Mouse (Mus musculus) embryonic stem cell, embryonic (primary cell): ENCODE results near the gene Tubb4b.

Experiments used
- CTCF ChIA-PET, 4 experiments: fragments of 300-600 bp in 2 of 4; fragments of 350-600 bp in 2 of 4; sonication (Branson Sonifier 250); formaldehyde crosslinking; loops; one replicate each; lab custom pipeline; 2022; ENCODE audit warnings: inconsistent platforms in 2 of 4; lab: Charles Lee
- POLR2A ChIA-PET, 4 experiments: fragments of 300-600 bp in 2 of 4; fragments of 350-600 bp in 2 of 4; sonication (Branson Sonifier 250); formaldehyde crosslinking; loops; one replicate each; lab custom pipeline; 2022; ENCODE audit warnings: antibody characterized with exemption in 4 of 4, inconsistent platforms in 1 of 4; lab: Charles Lee

The Tubb4b gene

DNA sequence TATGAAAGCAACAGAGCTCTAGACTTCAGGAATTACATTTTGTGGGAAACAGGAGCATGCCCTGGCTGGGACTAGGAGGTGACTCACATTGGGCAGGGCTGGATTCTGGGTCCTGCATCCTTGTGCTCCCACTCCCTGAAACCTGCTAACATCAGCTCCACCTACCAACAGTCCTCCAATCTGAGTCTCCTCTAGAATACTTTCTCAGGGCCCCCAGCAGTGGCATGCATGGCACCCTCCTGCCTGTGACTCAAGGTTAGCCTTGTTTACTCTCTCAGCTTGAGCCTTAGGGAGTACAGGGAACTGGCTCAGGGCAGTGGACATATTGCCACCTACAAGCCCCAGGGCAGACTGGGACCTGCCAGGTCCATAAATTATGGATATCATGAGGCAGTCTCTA is 13.6 kb upstream of the Tubb4b start:
- ChIA-PET CTCF (interaction anchor here in 2 of 4 experiments (1.3 to 2.7 kb wide), 2 partner anchors 10 kb away, joined by 5 to 22 read pairs; no protein-coding TSS in a partner anchor), POLR2A (interaction anchor here in 3 of 4 experiments (0.5 to 75.9 kb wide), 6 partner anchors 1 to 45 kb away, joined by 3 to 2347 read pairs (median 1600); partner anchors contain the start of genes AL732309.1 (in 2 of the 3), Anapc2 (in 2 of the 3), Cysrt1 (in 2 of the 3) and Fam166a (in 2 of the 3))

DNA sequence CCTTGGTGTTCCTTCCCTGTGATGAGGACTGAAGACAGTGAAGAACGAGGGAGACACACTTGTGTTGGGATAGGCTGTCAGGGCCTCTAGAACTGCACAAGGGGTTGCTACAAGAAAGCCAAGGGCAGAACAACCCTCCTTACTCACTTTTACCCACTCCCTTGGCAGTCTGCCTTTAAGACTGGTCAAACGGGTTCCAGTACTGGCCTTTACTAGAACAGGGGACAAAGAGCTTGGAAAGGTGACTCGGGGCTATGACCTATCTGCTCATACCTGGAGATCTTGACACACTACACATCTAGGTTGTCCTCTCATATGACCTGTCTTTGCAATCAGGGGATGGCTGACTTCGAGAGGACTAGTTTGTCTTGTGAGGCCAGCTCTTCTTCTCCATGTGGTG is 13.0 kb upstream of the Tubb4b start:
- ChIA-PET POLR2A (interaction anchor here in 3 of 4 experiments (0.5 to 75.9 kb wide), 8 partner anchors 2 to 57 kb away, joined by 3 to 2347 read pairs (median 804); partner anchors contain the start of genes AL732309.1 (in 2 of the 3), Anapc2 (in 2 of the 3), Cysrt1 (in 2 of the 3) and Fam166a (in 2 of the 3)), CTCF (interaction anchor here in 2 of 4 experiments (1.3 to 2.7 kb wide), 4 partner anchors 9 to 25 kb away, joined by 5 to 22 read pairs (median 6); partner anchors contain the start of gene Tprn (in 1 of the 2))

DNA sequence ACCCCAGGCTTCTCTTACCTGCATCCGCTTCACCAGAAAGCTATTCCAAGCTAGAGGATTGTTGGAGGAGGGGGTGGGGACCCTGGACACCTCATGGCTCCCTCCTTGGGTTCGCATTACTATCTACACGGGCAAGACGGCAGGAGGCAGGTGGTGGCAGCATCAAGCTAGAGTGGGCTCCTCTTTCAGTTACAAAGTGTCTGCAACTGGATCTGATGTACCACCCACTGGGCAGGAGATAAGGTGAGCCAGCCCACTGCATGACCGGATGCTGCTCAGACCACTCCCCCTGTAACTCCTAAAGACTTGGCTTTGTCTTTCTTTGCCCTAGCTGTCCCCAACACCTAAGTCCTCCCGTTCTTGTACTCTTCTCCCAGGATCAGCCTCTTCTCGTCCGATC is 12.1 kb upstream of the Tubb4b start, which contains the start of gene Rnf224:
Gene Rnf224, minus strand, starts transcription at position 174 of the 400 bp plus-strand sequence.
- ChIA-PET CTCF (interaction anchor here in 2 of 4 experiments (0.5 to 2.7 kb wide), 4 partner anchors 8 to 42 kb away, joined by 3 to 22 read pairs (median 6); partner anchors contain the start of gene Tprn (in 1 of the 2)), POLR2A (interaction anchor here in 3 of 4 experiments (0.7 to 75.9 kb wide), 9 partner anchors 3 to 288 kb away, joined by 3 to 2347 read pairs (median 5); partner anchors contain the start of genes Tubb4b (in 3 of the 3), AL732309.1 (in 2 of the 3), Anapc2 (in 2 of the 3) and Cysrt1 (in 2 of the 3))

DNA sequence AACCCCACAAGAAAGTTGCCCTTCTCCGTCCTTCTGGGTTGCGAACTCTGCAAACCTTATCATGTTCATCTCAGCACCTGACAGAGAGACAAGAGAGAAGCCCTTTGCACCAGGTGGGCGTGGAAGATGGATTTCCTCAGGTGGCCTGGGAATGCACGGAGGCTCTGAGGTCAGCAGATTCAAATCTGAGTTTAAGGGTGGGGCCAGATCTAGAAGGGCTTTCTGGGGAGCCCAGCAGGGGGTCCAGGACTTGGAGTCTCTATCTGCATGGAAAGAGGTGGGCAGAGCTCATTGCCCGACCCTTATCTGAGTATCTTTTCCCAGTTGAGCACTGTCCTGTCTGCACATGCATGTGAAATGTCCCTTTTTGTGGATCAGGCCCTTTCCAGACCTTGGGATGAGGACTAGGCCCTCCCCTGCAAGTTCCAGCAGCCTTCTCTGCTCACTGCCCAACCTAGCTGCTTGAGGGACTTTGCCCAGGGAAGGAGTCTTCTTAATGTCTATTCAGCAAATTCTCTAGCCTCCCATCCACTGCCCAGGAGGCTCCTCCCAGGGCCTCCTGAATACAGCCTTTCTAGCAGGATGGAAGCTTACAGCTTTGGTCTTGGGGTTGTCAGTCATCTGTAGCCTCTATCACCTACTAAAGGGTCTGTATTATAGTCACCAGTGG is 10.2 kb upstream of the Tubb4b start:
- CTCF ChIA-PET, result interaction anchor here in 1 of 4 experiments (1.3 kb wide), 1 partner anchor 14 kb away, joined by 4 read pairs; no protein-coding TSS in a partner anchor
- POLR2A ChIA-PET, result interaction anchor here in 3 of 4 experiments (0.6 to 75.9 kb wide), 7 partner anchors 4 to 24 kb away, joined by 3 to 2347 read pairs (median 1600); partner anchors contain the start of genes Tubb4b (in 3 of the 3), AL732309.1 (in 2 of the 3), Anapc2 (in 2 of the 3) and Cysrt1 (in 2 of the 3)

DNA sequence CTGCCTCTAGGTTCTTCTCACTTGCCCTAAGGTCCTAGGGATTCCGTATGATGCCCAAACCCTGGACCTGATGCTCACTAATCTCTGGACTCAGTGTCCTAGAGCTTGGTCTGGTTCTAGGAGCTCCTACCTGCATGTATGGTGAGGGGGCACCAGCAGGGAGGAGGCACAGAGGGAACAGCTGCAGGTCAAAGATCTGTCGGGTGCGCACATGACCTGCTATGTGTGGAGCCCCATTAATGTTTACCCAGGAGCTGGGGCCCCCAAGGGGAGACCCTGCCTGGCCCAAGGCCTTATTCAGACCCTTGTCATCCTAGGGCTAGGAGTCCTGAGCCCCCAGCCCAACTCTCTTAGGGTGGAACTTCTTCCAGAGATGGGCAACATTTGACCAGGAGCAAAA is 9.5 kb upstream of the Tubb4b start, which contains the start of gene Slc34a3:
Gene Slc34a3, minus strand, starts transcription at position 315 of the 400 bp plus-strand sequence.
- POLR2A ChIA-PET, result interaction anchor here in 3 of 4 experiments (0.7 to 75.9 kb wide), 7 partner anchors 5 to 40 kb away, joined by 3 to 2347 read pairs (median 1600); partner anchors contain the start of genes Tubb4b (in 3 of the 3), AL732309.1 (in 2 of the 3), Anapc2 (in 2 of the 3) and Cysrt1 (in 2 of the 3)

DNA sequence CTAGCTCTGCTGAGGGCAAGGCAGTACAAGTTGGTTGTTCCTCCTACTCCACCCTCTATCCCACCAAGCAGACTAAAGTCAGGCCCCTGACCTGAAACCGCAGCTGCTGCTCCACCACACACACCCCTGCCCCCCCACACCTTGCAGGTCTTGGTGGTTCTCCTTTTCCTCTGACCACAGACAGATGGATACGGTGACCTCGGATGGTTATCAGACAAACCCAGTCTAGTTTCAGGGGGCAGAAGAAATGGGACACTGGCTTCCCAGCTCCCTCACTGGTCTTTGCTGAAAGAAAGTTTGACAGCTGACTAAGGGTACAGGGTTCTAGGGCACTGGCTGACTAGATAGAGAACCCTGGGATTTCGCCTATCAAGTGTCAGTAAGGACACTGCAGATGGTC is 8.9 kb upstream of the Tubb4b start:
- ChIA-PET POLR2A (interaction anchor here in 3 of 4 experiments (0.7 to 75.9 kb wide), 7 partner anchors 6 to 160 kb away, joined by 4 to 2347 read pairs (median 1600); partner anchors contain the start of genes AL732309.1 (in 2 of the 3), Anapc2 (in 2 of the 3), Cysrt1 (in 2 of the 3) and Fam166a (in 2 of the 3)), CTCF (interaction anchor here in 2 of 4 experiments (0.5 to 0.6 kb wide), 2 partner anchors 41 to 184 kb away, joined by 3 to 11 read pairs; no protein-coding TSS in a partner anchor)

More for the DNA sequence above, 9.5 kb upstream of the Tubb4b start, which contains the start of gene Slc34a3:
- CTCF ChIA-PET, result no interaction called here

DNA sequence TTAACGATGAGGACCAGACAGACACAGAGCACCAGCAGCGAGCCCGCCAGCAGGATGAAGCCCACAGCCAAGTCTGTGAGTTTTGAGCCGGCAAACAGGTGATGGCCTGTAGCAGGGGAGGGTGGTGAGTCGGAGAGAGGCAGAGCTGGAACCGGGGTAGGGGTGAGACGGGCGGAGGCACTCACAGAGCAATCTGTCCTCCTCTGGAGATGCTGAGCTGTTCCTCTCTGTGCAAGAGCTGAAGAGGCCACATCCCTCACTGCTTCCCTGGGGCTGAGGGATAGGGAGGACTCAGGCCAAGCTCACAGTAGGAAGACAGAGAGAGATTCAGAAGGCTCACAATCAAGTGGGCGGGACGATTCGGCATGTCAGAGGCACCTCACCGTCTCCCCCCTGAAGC is 6.5 kb upstream of the Tubb4b start:
- POLR2A ChIA-PET, result interaction anchor here (0.5 to 75.9 kb wide), 14 partner anchors 4 to 296 kb away, joined by 3 to 2347 read pairs (median 6); partner anchors contain the start of genes Cysrt1 (in 3 of the 4), Rnf208 (in 3 of the 4), AL732309.1 (in 2 of the 4) and Anapc2 (in 2 of the 4)

DNA sequence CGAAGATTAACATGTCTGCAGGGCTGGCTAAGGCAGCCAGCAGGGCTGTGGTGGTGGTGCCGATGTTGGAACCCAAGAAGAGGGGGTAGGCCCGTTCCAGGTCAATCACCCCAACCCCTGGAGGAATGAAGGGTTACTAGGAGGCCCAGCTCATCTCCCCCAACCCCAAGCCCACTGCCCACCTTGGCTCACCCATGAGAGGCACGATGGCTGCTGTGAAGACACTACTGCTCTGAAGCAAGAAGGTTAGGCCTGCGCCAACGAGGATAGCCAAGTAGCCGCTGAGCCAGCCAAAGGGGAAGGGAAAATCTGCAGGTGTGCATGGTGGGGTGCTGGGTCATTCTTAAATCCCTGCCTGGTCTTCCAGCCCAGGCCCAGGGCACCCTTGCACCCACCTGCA is 6.1 kb upstream of the Tubb4b start:
- POLR2A ChIA-PET, result interaction anchor here (0.5 to 75.9 kb wide), 13 partner anchors 3 to 137 kb away, joined by 3 to 2347 read pairs (median 7); partner anchors contain the start of genes Cysrt1 (in 3 of the 4), Rnf208 (in 3 of the 4), AL732309.1 (in 2 of the 4) and Anapc2 (in 2 of the 4)
- CTCF ChIA-PET, result interaction anchor here in 2 of 4 experiments (0.6 to 5.3 kb wide), 6 partner anchors 11 to 205 kb away, joined by 4 to 54 read pairs (median 14); partner anchors contain the start of genes Cysrt1 (in 1 of the 2), Rnf208 (in 1 of the 2), Tmem203 (in 1 of the 2) and Tor4a (in 1 of the 2)

More for the DNA sequence above, 6.5 kb upstream of the Tubb4b start:
- CTCF ChIA-PET, result interaction anchor here in 2 of 4 experiments (0.7 to 5.3 kb wide), 5 partner anchors 10 to 62 kb away, joined by 3 to 54 read pairs (median 5); partner anchors contain the start of genes Cysrt1 (in 1 of the 2), Rnf208 (in 1 of the 2) and Tmem203 (in 1 of the 2)

DNA sequence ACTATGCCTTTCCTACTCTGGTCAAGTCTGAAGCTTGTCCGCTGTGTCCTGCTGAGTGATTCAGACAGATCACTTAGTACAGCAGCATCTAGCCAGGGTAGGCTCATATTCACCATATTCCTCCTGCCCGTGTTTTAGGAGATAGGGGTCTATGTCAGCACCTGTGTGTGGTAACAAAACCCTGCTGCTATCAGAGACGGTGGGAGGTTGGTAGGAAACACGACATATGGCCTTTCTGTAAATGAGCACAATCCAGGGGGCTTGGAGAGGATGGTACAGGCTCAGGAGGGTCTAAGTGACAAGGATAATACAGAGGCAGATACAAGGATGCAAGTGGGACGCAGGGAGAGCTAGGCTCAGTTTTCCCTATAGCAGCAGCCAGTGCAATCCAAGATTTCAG is 5.1 kb upstream of the Tubb4b start:
- ChIA-PET CTCF (interaction anchor here (1.1 to 5.3 kb wide), 12 partner anchors 10 to 171 kb away, joined by 4 to 54 read pairs (median 12); partner anchors contain the start of genes AL732309.1 (in 1 of the 4), Cysrt1 (in 1 of the 4), Fam166a (in 1 of the 4) and Nrarp (in 1 of the 4)), POLR2A (interaction anchor here in 3 of 4 experiments (0.6 to 75.9 kb wide), 11 partner anchors 2 to 322 kb away, joined by 3 to 2347 read pairs (median 10); partner anchors contain the start of genes AL732309.1 (in 2 of the 3), Anapc2 (in 2 of the 3), Cysrt1 (in 2 of the 3) and Fam166a (in 2 of the 3))

DNA sequence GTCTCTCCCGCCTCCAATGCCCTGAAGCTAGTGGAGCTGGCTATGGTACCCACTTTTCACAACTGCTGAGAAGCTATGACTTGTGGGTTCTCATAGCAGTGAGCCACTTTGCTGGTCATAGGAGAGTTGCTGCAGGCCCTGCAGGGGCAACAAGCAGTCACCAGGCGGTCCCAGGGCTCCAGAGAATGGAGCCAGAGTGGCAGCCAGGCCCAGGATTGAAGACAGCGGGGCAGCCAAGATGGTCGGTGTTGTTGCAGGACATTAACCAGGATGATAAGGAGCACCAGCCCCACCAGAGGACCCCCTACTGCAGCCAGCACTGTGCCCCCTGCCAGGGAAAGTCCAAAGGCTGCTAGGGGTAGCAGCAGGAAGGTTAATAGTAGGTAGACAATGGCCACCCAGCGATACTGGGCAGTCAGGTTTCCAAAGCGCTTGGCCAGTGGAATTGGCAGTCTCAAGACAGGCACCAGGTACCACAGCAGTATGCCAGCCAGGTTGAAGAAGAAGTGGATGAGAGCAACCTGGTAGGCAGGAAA is 4.6 kb upstream of the Tubb4b start:
- POLR2A ChIA-PET, result interaction anchor here (0.6 to 75.9 kb wide), 36 partner anchors 2 to 295 kb away, joined by 3 to 2347 read pairs (median 4); partner anchors contain the start of genes Tprn (in 4 of the 4), AL732309.1 (in 3 of the 4), Tmem203 (in 3 of the 4) and Tor4a (in 3 of the 4)

DNA sequence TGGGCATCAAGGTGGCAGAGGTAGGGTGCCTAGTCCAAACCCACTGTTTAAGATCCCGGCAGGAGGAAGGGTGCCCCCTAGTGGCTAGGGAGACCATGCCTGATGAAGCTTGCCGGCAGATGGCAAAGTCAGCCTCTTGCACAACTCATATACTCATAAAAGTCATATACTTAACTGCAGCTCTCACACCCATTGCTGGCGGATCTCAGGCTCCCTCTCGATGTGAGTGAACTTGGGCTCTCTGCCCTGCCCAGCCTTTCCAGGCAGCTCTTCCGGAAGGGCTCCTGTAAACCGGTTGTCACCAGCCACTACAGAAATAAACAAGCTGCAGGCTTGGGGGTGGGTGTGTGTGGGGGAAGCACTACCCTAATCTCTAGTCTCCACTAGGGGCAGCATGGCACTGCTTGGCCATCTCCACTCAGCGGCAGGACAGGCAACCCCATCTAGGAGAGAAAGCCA is 4.0 kb upstream of the Tubb4b start:
- ChIA-PET POLR2A (interaction anchor here (0.7 to 75.9 kb wide), 41 partner anchors 1 to 1324 kb away, joined by 3 to 2347 read pairs (median 4); partner anchors contain the start of genes Tprn (in 4 of the 4), AL732309.1 (in 3 of the 4), Tmem203 (in 3 of the 4) and Tor4a (in 3 of the 4)), CTCF (interaction anchor here (0.5 to 5.3 kb wide), 103 partner anchors 8 to 1231 kb away, joined by 3 to 54 read pairs (median 4); partner anchors contain the start of genes AL732309.1 (in 4 of the 4), Ssna1 (in 4 of the 4), Tor4a (in 4 of the 4) and Anapc2 (in 3 of the 4))

More for the DNA sequence above, 4.6 kb upstream of the Tubb4b start:
- CTCF ChIA-PET, result interaction anchor here (0.5 to 5.3 kb wide), 87 partner anchors 8 to 294 kb away, joined by 3 to 54 read pairs (median 5); partner anchors contain the start of genes Tor4a (in 4 of the 4), AL732309.1 (in 3 of the 4), Cysrt1 (in 3 of the 4) and Nrarp (in 3 of the 4)

DNA sequence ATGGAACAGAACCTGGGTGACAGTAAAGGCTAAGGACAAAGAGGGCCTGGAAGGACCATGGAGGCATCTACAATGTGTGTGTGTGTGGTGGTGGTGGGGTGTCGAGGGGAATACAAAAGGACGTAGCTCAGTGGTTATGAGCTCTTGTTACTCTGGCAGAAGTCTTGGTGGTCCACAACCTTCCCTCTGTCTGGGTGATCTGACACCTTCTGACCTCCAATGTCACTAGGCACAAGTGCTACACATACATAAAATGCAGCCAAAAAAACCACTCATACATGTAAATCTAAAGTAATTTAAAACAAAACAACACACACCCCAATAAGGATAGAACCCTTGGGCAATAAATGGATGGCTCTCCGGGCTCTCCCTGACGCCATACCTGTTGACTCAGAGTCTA is 2.9 kb upstream of the Tubb4b start:
- POLR2A ChIA-PET, result interaction anchor here (0.5 to 75.9 kb wide), 34 partner anchors 0 to 1325 kb away, joined by 3 to 2347 read pairs (median 4); partner anchors contain the start of genes AL732309.1 (in 3 of the 4), Stpg3 (in 3 of the 4), Tmem203 (in 3 of the 4) and Anapc2 (in 2 of the 4)
- CTCF ChIA-PET, result interaction anchor here (0.6 to 5.3 kb wide), 31 partner anchors 9 to 269 kb away, joined by 3 to 54 read pairs (median 7); partner anchors contain the start of genes Cysrt1 (in 3 of the 4), Rnf208 (in 3 of the 4), AL732309.1 (in 2 of the 4) and Rnf224 (in 2 of the 4)

DNA sequence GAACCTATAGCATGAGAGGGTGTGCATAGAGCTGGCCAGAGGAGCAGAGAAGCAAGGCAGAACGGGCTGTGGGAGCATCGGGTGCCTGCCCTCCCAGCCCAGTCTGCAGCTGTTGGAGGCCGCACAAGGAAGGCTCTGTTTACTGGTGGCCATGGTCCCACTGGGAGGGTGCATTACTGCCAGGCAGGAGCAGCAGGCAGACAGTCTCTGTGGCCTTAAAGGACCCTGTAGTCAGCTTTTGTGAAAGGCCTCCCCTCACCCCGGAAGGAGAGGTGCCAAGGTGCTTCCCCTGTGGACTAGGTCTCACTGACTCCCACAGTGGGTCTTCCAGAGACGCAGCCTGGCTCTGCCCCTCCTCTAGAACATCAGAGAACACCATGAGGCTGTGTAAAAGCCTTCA is 2.4 kb upstream of the Tubb4b start:
- CTCF ChIA-PET, result interaction anchor here in 2 of 4 experiments (1.0 to 5.3 kb wide), 8 partner anchors 8 to 200 kb away, joined by 3 to 54 read pairs (median 16); partner anchors contain the start of genes AL732309.1 (in 1 of the 2), Cysrt1 (in 1 of the 2), Fam166a (in 1 of the 2) and Rnf208 (in 1 of the 2)
- POLR2A ChIA-PET, result interaction anchor here in 3 of 4 experiments (0.7 to 75.9 kb wide), 23 partner anchors 1 to 292 kb away, joined by 3 to 2347 read pairs (median 6); partner anchors contain the start of genes AL732309.1 (in 3 of the 3), Slc34a3 (in 3 of the 3), Tmem203 (in 3 of the 3) and Tor4a (in 3 of the 3)

DNA sequence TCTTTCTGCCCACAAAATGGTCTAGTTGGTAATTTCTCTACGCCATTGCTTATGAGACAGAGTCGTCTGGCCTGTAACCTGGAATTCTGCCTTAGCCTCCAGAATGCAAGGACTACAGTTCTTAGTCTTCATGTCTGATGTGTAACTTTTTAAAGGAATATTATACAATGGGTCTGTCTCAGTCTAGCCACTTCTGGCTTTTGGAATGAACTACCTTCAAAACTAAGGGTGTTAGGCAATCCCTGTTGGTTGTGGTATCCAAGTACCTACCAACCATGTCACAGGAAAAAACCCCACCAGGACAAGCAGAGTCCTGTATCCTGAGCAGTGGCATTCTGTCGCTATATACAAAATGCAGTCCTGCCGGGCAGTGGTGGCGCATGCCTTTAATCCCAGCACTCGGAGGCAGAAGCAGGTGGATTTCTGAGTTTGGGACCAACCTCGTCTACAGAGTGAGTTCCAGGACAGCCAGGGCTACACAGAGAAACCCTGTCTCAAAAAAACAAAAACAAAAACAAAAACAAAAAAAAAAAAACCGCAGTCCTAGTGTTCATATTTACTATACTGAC is 1.4 kb upstream of the Tubb4b start:
- ChIA-PET POLR2A (interaction anchor here (0.7 to 75.9 kb wide), 47 partner anchors 2 to 618 kb away, joined by 3 to 2347 read pairs (median 7); partner anchors contain the start of genes AL732309.1 (in 4 of the 4), Tor4a (in 4 of the 4), Nelfb (in 3 of the 4) and Rnf224 (in 3 of the 4)), CTCF (interaction anchor here in 1 of 4 experiments (1.2 to 1.8 kb wide), 5 partner anchors 15 to 356 kb away, joined by 3 to 6 read pairs (median 4); partner anchors contain the start of genes Ajm1 and Nelfb)
